Mouse (Mus musculus) CH12.LX (cell line): Measurements from ENCODE around the gene Adamtsl3. TPM values are rescaled to one million over a fixed set of nuclear protein-coding genes. Genes with fewer than 3 reads are reported as not detected.

Source experiments
- DNase-seq: peaks from one replicate; pipeline ENCODE4 v3.0.0-alpha.2; 2013; ENCODE audit errors: extremely low read depth
- H3K27ac ChIP-seq: 2 replicates; pipeline ENCODE4 v1.5.1; 2012; ENCODE audit warnings: low read depth, mild to moderate bottlenecking, control low read depth, moderate library complexity; ENCODE audit not compliant: insufficient read depth
- H3K27me3 ChIP-seq: replicated peaks from 2 replicates; pipeline ENCODE3; 2012; ENCODE audit warnings: inconsistent platforms
- H3K36me3 ChIP-seq, 2 experiments: replicated peaks in 1 of 2; 2 replicates each; pipeline versions ENCODE3 to v1.6.1; 2012; ENCODE audit warnings: inconsistent platforms in 1 of 2, low read length in 1 of 2, mild to moderate bottlenecking in 1 of 2, mixed read lengths in 1 of 2, moderate library complexity in 1 of 2; ENCODE audit not compliant: control insufficient read depth in 1 of 2, insufficient read depth in 1 of 2
- H3K4me1 ChIP-seq, 2 experiments: 2 replicates each; pipeline ENCODE4 v1.6.1; 2012; ENCODE audit warnings: inconsistent platforms in 1 of 2, moderate library complexity in 1 of 2; ENCODE audit not compliant: insufficient read depth in 2 of 2, control insufficient read depth in 1 of 2
- H3K4me2 ChIP-seq: 2 replicates; pipeline ENCODE4 v1.6.1; 2012; ENCODE audit warnings: low read depth, mild to moderate bottlenecking, control low read depth; ENCODE audit not compliant: poor library complexity, insufficient read depth, severe bottlenecking
- H3K4me3 ChIP-seq, 3 experiments: fragments of 150-350 bp in 1 of 3; sonication (generic) in 1 of 3; replicated peaks in 1 of 3; 2 replicates each; pipeline versions ENCODE3 to v1.5.1; 2011 to 2012; ENCODE audit warnings: low read depth in 2 of 3, low read length in 2 of 3, mild to moderate bottlenecking in 2 of 3, moderate library complexity in 2 of 3, control low read depth in 1 of 3, improper control_type of control experiment in 1 of 3, inconsistent platforms in 1 of 3, mixed read lengths in 1 of 3; ENCODE audit not compliant: poor library complexity in 1 of 3
- H3K79me2 ChIP-seq: replicated peaks from 2 replicates; pipeline ENCODE4 v1.6.1; 2012; ENCODE audit warnings: mild to moderate bottlenecking, moderate library complexity; ENCODE audit not compliant: control insufficient read depth, poor library complexity, insufficient read depth, severe bottlenecking; ENCODE audit errors: extremely low read depth
- H3K9ac ChIP-seq: 2 replicates; pipeline ENCODE4 v1.6.1; 2012; ENCODE audit warnings: low read depth, mild to moderate bottlenecking, control low read depth, moderate library complexity; ENCODE audit not compliant: insufficient read depth
- H3K9me3 ChIP-seq: replicated peaks from 2 replicates; pipeline ENCODE3; 2012; ENCODE audit warnings: low read length, inconsistent platforms, mixed read lengths
- BHLHE40 ChIP-seq: IDR thresholded peaks from 2 replicates; pipeline ENCODE4 v1.6.1; 2011; ENCODE audit warnings: mild to moderate bottlenecking, low read depth, low read length, improper control_type of control experiment
- CHD2 ChIP-seq: IDR thresholded peaks from 2 replicates; pipeline ENCODE4 v1.6.1; 2011; ENCODE audit warnings: low read length, improper control_type of control experiment
- CTCF ChIP-seq, 2 experiments: IDR thresholded peaks in 1 of 2; conservative IDR thresholded peaks in 1 of 2; 2 replicates each; pipeline ENCODE4 v1.5.1; 2011 to 2012; ENCODE audit warnings: low read depth in 2 of 2, low read length in 2 of 2, improper control_type of control experiment in 1 of 2, inconsistent platforms in 1 of 2, mild to moderate bottlenecking in 1 of 2, moderate library complexity in 1 of 2
- E2F4 ChIP-seq: IDR thresholded peaks from 2 replicates; pipeline ENCODE4 v1.6.1; 2011; ENCODE audit warnings: low read depth, low read length, improper control_type of control experiment; ENCODE audit not compliant: insufficient replicate concordance
- ELF1 ChIP-seq: IDR thresholded peaks from 2 replicates; pipeline ENCODE4 v1.6.1; 2014; ENCODE audit warnings: low read depth, mild to moderate bottlenecking, inconsistent platforms, low read length, improper control_type of control experiment
- ETS1 ChIP-seq: conservative IDR thresholded peaks from 2 replicates; pipeline ENCODE4 v1.6.1; 2012; ENCODE audit warnings: low read depth, mild to moderate bottlenecking, inconsistent platforms, low read length, improper control_type of control experiment, moderate library complexity
- HCFC1 ChIP-seq: IDR thresholded peaks from 2 replicates; pipeline ENCODE4 v1.6.1; 2012; ENCODE audit warnings: low read depth, mild to moderate bottlenecking, inconsistent platforms, low read length, improper control_type of control experiment
- JUND ChIP-seq: conservative IDR thresholded peaks from 2 replicates; pipeline ENCODE4 v1.6.1; 2011; ENCODE audit warnings: low read depth, low read length, improper control_type of control experiment
- KAT2A ChIP-seq: IDR thresholded peaks from 2 replicates; pipeline ENCODE4 v1.6.1; 2012; ENCODE audit warnings: low read length, improper control_type of control experiment, inconsistent platforms; ENCODE audit not compliant: insufficient replicate concordance
- MAFK ChIP-seq: IDR thresholded peaks from 2 replicates; pipeline ENCODE4 v1.6.1; 2011; ENCODE audit warnings: low read length, improper control_type of control experiment; ENCODE audit not compliant: insufficient replicate concordance
- MAX ChIP-seq: IDR thresholded peaks from 2 replicates; pipeline ENCODE4 v1.6.1; 2011; ENCODE audit warnings: low read length, improper control_type of control experiment
- MAZ ChIP-seq: IDR thresholded peaks from 2 replicates; pipeline ENCODE4 v1.6.1; 2012; ENCODE audit warnings: low read depth, mild to moderate bottlenecking, inconsistent platforms, low read length, improper control_type of control experiment, moderate library complexity
- MEF2A ChIP-seq: IDR thresholded peaks from 2 replicates; pipeline ENCODE4 v1.6.1; 2014; ENCODE audit warnings: low read depth, mild to moderate bottlenecking, inconsistent platforms, low read length, improper control_type of control experiment, borderline replicate concordance
- MXI1 ChIP-seq: IDR thresholded peaks from 2 replicates; pipeline ENCODE4 v1.6.1; 2011; ENCODE audit warnings: mild to moderate bottlenecking, low read depth, low read length, improper control_type of control experiment
- MYC ChIP-seq: IDR thresholded peaks from 2 replicates; pipeline ENCODE4 v1.6.1; 2011; ENCODE audit warnings: low read depth, mild to moderate bottlenecking, improper control_type of control experiment, low read length
- NRF1 ChIP-seq: IDR thresholded peaks from 2 replicates; pipeline ENCODE4 v1.6.1; 2014; ENCODE audit warnings: low read depth, mild to moderate bottlenecking, inconsistent platforms, low read length, improper control_type of control experiment, moderate library complexity
- POLR2A ChIP-seq: IDR thresholded peaks from 2 replicates; pipeline ENCODE4 v1.6.1; 2011; ENCODE audit warnings: low read depth, mild to moderate bottlenecking, improper control_type of control experiment, low read length
- RCOR1 ChIP-seq: conservative IDR thresholded peaks from 2 replicates; pipeline ENCODE4 v1.6.1; 2012; ENCODE audit warnings: low read depth, mild to moderate bottlenecking, inconsistent platforms, low read length, improper control_type of control experiment
- SIN3A ChIP-seq: IDR thresholded peaks from 2 replicates; pipeline ENCODE4 v1.6.1; 2012; ENCODE audit warnings: low read length, improper control_type of control experiment, inconsistent platforms
- TBP ChIP-seq: conservative IDR thresholded peaks from 2 replicates; pipeline ENCODE4 v1.6.1; 2011; ENCODE audit warnings: low read depth, low read length, improper control_type of control experiment
- TCF12 ChIP-seq: IDR thresholded peaks from 2 replicates; pipeline ENCODE4 v1.6.1; 2014; ENCODE audit warnings: low read depth, mild to moderate bottlenecking, inconsistent platforms, low read length, improper control_type of control experiment
- UBTF ChIP-seq: IDR thresholded peaks from 2 replicates; pipeline ENCODE4 v1.6.1; 2012; ENCODE audit warnings: low read depth, mild to moderate bottlenecking, inconsistent platforms, low read length, improper control_type of control experiment, moderate library complexity
- ZKSCAN1 ChIP-seq: IDR thresholded peaks from 2 replicates; pipeline ENCODE4 v1.6.1; 2012; ENCODE audit warnings: low read depth, inconsistent platforms, low read length, improper control_type of control experiment, borderline replicate concordance
- ZNF384 ChIP-seq: IDR thresholded peaks from 2 replicates; pipeline ENCODE4 v1.6.1; 2012; ENCODE audit warnings: low read depth, low read length, improper control_type of control experiment, inconsistent platforms
- dilution Hi-C: fragments of 300-500 bp; cut with MboI; formaldehyde crosslinking; loops from 2 replicates; pipeline ENCODE4 v1.14.3; 2020; ENCODE audit warnings: low sequenced_read_pairs; ENCODE audit not compliant: extremely low pct_unique_long_range_greater_than_20kb, extremely low pct_ligation_motif_present
- in situ Hi-C: fragments of 300-500 bp; cut with MboI; formaldehyde crosslinking; loops from 3 replicates; pipeline ENCODE4 v1.14.3; 2019; ENCODE audit warnings: low sequenced_read_pairs, low pct_ligation_motif_present, low pct_unique_long_range_greater_than_20kb, mixed read lengths
- polyA plus RNA-seq: library from polyadenylated mRNA; unstranded; fragments of >175 nt; gene quantifications from 2 replicates; pipeline ENCODE4 v1.2.1, GENCODE M21; 2012; ENCODE audit warnings: low read depth; ENCODE audit not compliant: insufficient read length
- total RNA-seq, 2 experiments: library from RNA; depleted of rRNA; stranded (reverse); fragments of 300-350 nt in 1 of 2; fragments of >200 nt in 1 of 2; gene quantifications; 2 replicates each; pipeline ENCODE4 v1.2.3; 2012 to 2014

Gene Adamtsl3
- total and polyA plus RNA-seq, 3 experiments, result not detected

DNA sequence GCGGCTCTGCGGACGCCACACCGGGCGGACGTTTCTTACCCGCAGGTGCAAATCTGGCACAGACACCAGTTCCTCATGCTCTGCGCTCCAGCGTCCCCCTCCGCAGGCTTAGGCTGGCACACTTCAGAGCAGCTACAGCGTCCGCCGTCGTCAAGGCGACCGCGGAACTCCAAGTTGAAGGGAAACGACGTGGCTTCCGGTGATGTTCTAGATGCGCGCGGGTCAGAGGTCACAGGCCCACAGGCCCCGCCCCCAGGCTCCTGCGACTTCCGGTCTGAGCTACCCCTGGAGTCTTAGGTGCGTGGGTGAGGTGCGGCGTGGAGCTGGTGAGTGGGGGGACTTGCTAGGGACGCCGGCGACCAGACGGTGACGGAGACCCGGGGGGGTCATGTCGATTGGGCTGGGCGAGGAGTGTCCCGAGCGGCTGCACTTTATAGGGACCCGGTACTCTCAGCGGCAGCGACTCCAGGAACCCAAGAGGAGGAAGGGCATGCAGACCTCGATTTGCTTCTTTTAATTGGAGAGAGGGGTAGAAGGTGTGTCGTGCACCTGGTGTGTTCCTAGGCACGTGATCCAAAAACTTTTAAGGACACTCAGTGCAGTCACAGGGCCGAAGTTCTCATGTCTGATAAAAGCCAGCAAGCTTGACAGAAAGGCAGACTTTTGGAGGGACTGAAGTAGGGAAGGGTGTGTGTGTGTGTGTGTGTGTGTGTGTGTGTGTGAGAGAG lies 313.0 kb downstream of the Adamtsl3 start, which contains the start of the genes Saxo2 and Efl1:
Gene Saxo2, minus strand, starts transcription at position 176 of the 728 bp plus-strand sequence.
Gene Efl1, plus strand, starts transcription at position 262 of the 728 bp plus-strand sequence.
- DNase-seq, result peak; percentile 97
- H3K36me3 ChIP-seq, result peaks cover 7 to 33% of the 10 kb centered on the region in 2 experiments
- TF ChIP-seq HCFC1 (peak; percentile 88), UBTF (no peak), ELF1 (peak; percentile 91), SIN3A (peak; percentile 99), MAFK (no peak), RCOR1 (no peak), NRF1 (peak; percentile 47), ETS1 (peak; percentile 40; the same call in 1 of the 2 replicates), MAX (no peak; the same call in 1 of the 2 replicates), TBP (no peak), POLR2A (peak; percentile 82), MYC (0 out of 2 replicates have a peak, but pooled peaks have one; percentile 28), MEF2A (0 out of 2 replicates have a peak, but pooled peaks have one; percentile 7), CTCF (conservative IDR thresholded peaks at IDR 0.05 in 1 of 2, IDR thresholded peaks at IDR 0.05 in 1 of 2; ENCODE audit: low read depth in 2 of 2, low read length in 2 of 2) (0 out of 4 replicates have a peak, but pooled peaks of 1 of the 2 experiments have one; percentile 7), ZKSCAN1 (no peak), CHD2 (peak; percentile 88), MXI1 (peak; percentile 99), MAZ (peak; percentile 73; the same call in 1 of the 2 replicates), ZNF384 (no peak), TCF12 (peak; percentile 58), BHLHE40 (peak; percentile 64), E2F4 (no peak), JUND (no peak), KAT2A (peak; percentile 59; the same call in 1 of the 2 replicates)
- TF ChIP-seq, all 38 proteins: peak for 15
- Histone ChIP-seq H3K27me3 (no peaks in the 10 kb centered on the region), H3K4me3 (peak within 1 kb of the TSS; percentile 83 to 95 (median 91)), H3K9me3 (no peaks in the 10 kb centered on the region), H3K4me2 (peak within 1 kb of the TSS; percentile 95), H3K9ac (peak within 1 kb of the TSS; percentile 77), H3K4me1 (peaks cover 2 to 38% of the 10 kb centered on the region in 2 experiments; a peak in 2 of 4 replicates), H3K79me2 (peaks cover 17% of the 10 kb centered on the region), H3K27ac (peak within 1 kb of the TSS; percentile 79)
- in situ Hi-C loops, result no loop called here
- dilution Hi-C loops, result no loop called here
